Mouse (Mus musculus) ES-E14 (cell line): ENCODE measurements around the gene Impdh1.

Experiments used
- CHD2 ChIP-seq: IDR thresholded peaks from 2 replicates; pipeline ENCODE4 v1.6.1; 2014; ENCODE audit warnings: mild to moderate bottlenecking, low read depth, low read length, inconsistent platforms
- HCFC1 ChIP-seq: IDR thresholded peaks from 2 replicates; pipeline ENCODE4 v1.6.1; 2012; ENCODE audit warnings: low read length, inconsistent platforms, borderline replicate concordance; ENCODE audit not compliant: insufficient read depth
- MAFK ChIP-seq: IDR thresholded peaks from 2 replicates; pipeline ENCODE4 v1.6.1; 2014; ENCODE audit warnings: mild to moderate bottlenecking, low read depth, low read length, inconsistent platforms; ENCODE audit not compliant: insufficient read depth
- ZC3H11A ChIP-seq: IDR thresholded peaks from 2 replicates; pipeline ENCODE4 v1.6.1; 2012; ENCODE audit warnings: low read depth, mild to moderate bottlenecking, inconsistent platforms, low read length, borderline replicate concordance
- ZNF384 ChIP-seq: IDR thresholded peaks from 2 replicates; pipeline ENCODE4 v1.6.1; 2012; ENCODE audit warnings: low read depth, low read length, inconsistent platforms

GRCm38 (mm10) chr6:29195146-29195545 lies 21.0 kb downstream of the Impdh1 start:
- no peak for TF ChIP-seq HCFC1
- no peak for TF ChIP-seq ZNF384
- TF ChIP-seq ZC3H11A: no peak
- TF ChIP-seq CHD2: no peak
- no peak for TF ChIP-seq MAFK
